Mouse (Mus musculus): ENCODE results near the gene Ccdc43. TPM values are rescaled to one million over a fixed set of nuclear protein-coding genes. Genes with fewer than 3 reads are reported as not detected.

Gene Ccdc43
- polyA plus RNA-seq, 1 experiment from 2014 or later, result 44.6 TPM

Small RNAs within 50 kb of the gene (microRNA-seq; reads per million reads assigned to microRNA genes)
- not detected for gene Gm22920

Other genes starting within 250 kb of the Ccdc43 start
- gene Itga2b, start 227.7 kb downstream of the Ccdc43 start, polyA plus RNA-seq (2015; fragmentation: Nextera tagmentation; extraction: Ambion mirVana), result 6.2 and 6.7 TPM in 2 replicates
- 84.0 and 84.7 TPM in 2 replicates for gene Gpatch8, start 141.4 kb downstream of the Ccdc43 start, polyA plus RNA-seq (2015; fragmentation: Nextera tagmentation; extraction: Ambion mirVana)
- 16.1 and 17.0 TPM in 2 replicates for gene Gm11627, start 118.3 kb downstream of the Ccdc43 start, polyA plus RNA-seq (2015; fragmentation: Nextera tagmentation; extraction: Ambion mirVana)
- gene Fzd2, start 93.4 kb downstream of the Ccdc43 start, polyA plus RNA-seq (2015; fragmentation: Nextera tagmentation; extraction: Ambion mirVana), result 63.0 and 67.8 TPM in 2 replicates
- 0.45 and 0.79 TPM in 2 replicates for gene Meioc, start 34.1 kb downstream of the Ccdc43 start, polyA plus RNA-seq (2015; fragmentation: Nextera tagmentation; extraction: Ambion mirVana)
- 13.8 and 14.4 TPM in 2 replicates for gene Adam11, start 63.7 kb upstream of the Ccdc43 start, polyA plus RNA-seq (2015; fragmentation: Nextera tagmentation; extraction: Ambion mirVana)
- 75.7 and 81.9 TPM in 2 replicates for gene Gjc1, start 121.9 kb upstream of the Ccdc43 start, polyA plus RNA-seq (2015; fragmentation: Nextera tagmentation; extraction: Ambion mirVana)
- not detected in 2 replicates for gene Higd1b, start 138.1 kb upstream of the Ccdc43 start, polyA plus RNA-seq (2015; fragmentation: Nextera tagmentation; extraction: Ambion mirVana)
- gene Eftud2, start 183.2 kb upstream of the Ccdc43 start, polyA plus RNA-seq (2015; fragmentation: Nextera tagmentation; extraction: Ambion mirVana), result 189 and 196 TPM in 2 replicates
- 0.79 and 1.2 TPM in 2 replicates for gene Ccdc103, start 183.4 kb upstream of the Ccdc43 start, polyA plus RNA-seq (2015; fragmentation: Nextera tagmentation; extraction: Ambion mirVana)
- not detected in 2 replicates for gene Fam187a, start 187.4 kb upstream of the Ccdc43 start, polyA plus RNA-seq (2015; fragmentation: Nextera tagmentation; extraction: Ambion mirVana)
- gene Gfap, start 203.1 kb upstream of the Ccdc43 start, polyA plus RNA-seq (2015; fragmentation: Nextera tagmentation; extraction: Ambion mirVana), result 0.10 and 0.39 TPM in 2 replicates
- 11.0 and 12.8 TPM in 2 replicates for gene Kif18b, start 227.3 kb upstream of the Ccdc43 start, polyA plus RNA-seq (2015; fragmentation: Nextera tagmentation; extraction: Ambion mirVana)
- gene C1ql1, start 248.9 kb upstream of the Ccdc43 start, polyA plus RNA-seq (2015; fragmentation: Nextera tagmentation; extraction: Ambion mirVana), result 3.4 TPM in 2 replicates

All from embryonic facial prominence, embryonic 13.5 days (tissue).